Mouse (Mus musculus) brain, embryonic 14.5 days (tissue): ENCODE results near the gene Fam71f2. TPM values are rescaled to one million over a fixed set of nuclear protein-coding genes. Genes with fewer than 3 reads are reported as not detected.
A peak's percentile ranks its signal among the peaks of the same experiment; 100 is the strongest.

ENCODE experiments used
- DNase-seq: peaks from one replicate; pipeline ENCODE4 v3.0.0-alpha.2; 2011; ENCODE audit warnings: low read depth
- CTCF ChIP-seq: fragments of 200-500 bp; IDR thresholded peaks from 2 replicates; pipeline ENCODE4 v1.5.1; 2012; ENCODE audit warnings: inconsistent platforms, mild to moderate bottlenecking, moderate library complexity, borderline replicate concordance; ENCODE audit not compliant: insufficient read depth, insufficient read length; ENCODE audit errors: extremely low read depth
- POLR2A ChIP-seq: fragments of 200-500 bp; IDR thresholded peaks from 2 replicates; pipeline ENCODE4 v1.6.1; 2012; ENCODE audit warnings: mild to moderate bottlenecking, inconsistent platforms, borderline replicate concordance; ENCODE audit not compliant: poor library complexity, insufficient read depth, insufficient read length, severe bottlenecking; ENCODE audit errors: extremely low read depth
- polyA plus RNA-seq: library from polyadenylated mRNA; depleted of rRNA; stranded (reverse); fragments of >200 nt; gene quantifications from 2 replicates; pipeline ENCODE4 v1.2.3, GENCODE M21; 2012; rRNA removed

Fam71f2 gene
- polyA plus RNA-seq, 1 experiment = 1.5 TPM

- no peak for TF ChIP-seq POLR2A
- no peak for TF ChIP-seq CTCF
- peak; percentile 22 for DNase-seq
Observed at GRCm38 (mm10) chr6:29318879-29319278, 39.5 kb downstream of the Fam71f2 start, which contains the start of gene Fam71f1. Gene Fam71f1, plus strand, starts transcription at chr6:29319140.

- TF ChIP-seq CTCF (no peak), POLR2A (no peak)
- no peak for DNase-seq
Observed at GRCm38 (mm10) chr6:29321586-29321985, 42.2 kb downstream of the Fam71f2 start.

GRCm38 (mm10) chr6:29322147-29322546 lies 42.8 kb downstream of the Fam71f2 start:
- no peak for DNase-seq
- no peak for TF ChIP-seq POLR2A
- no peak for TF ChIP-seq CTCF

- no peak for TF ChIP-seq CTCF
- TF ChIP-seq POLR2A = no peak
- DNase-seq = no peak
Observed at GRCm38 (mm10) chr6:29322735-29323134, 43.3 kb downstream of the Fam71f2 start.

GRCm38 (mm10) chr6:29326961-29327360 lies 47.6 kb downstream of the Fam71f2 start:
- DNase-seq = no peak

GRCm38 (mm10) chr6:29329514-29329913 lies 50.1 kb downstream of the Fam71f2 start:
- no peak for DNase-seq
- no peak for TF ChIP-seq CTCF
- TF ChIP-seq POLR2A = no peak

More at GRCm38 (mm10) chr6:29326961-29327360, 47.6 kb downstream of the Fam71f2 start:
- TF ChIP-seq CTCF (no peak), POLR2A (no peak)

Other genes starting within 250 kb of the Fam71f2 start
- not detected in 2 replicates for gene Lep, start 219.4 kb upstream of the Fam71f2 start, polyA plus RNA-seq
- gene Rbm28, start 114.6 kb upstream of the Fam71f2 start, polyA plus RNA-seq = 64.6 and 77.4 TPM in 2 replicates
- gene Prrt4, start 100.0 kb upstream of the Fam71f2 start, polyA plus RNA-seq = 7.5 and 11.1 TPM in 2 replicates
- gene Impdh1, start 63.2 kb upstream of the Fam71f2 start, polyA plus RNA-seq = 49.2 and 52.9 TPM in 2 replicates
- gene Hilpda, start 7.1 kb upstream of the Fam71f2 start, polyA plus RNA-seq = 26.4 and 43.9 TPM in 2 replicates
- not detected in 2 replicates for gene Fam71f1, start 39.5 kb downstream of the Fam71f2 start, polyA plus RNA-seq
- gene Calu, start 68.5 kb downstream of the Fam71f2 start, polyA plus RNA-seq = 98.1 and 118 TPM in 2 replicates
- gene Opn1sw, start 108.9 kb downstream of the Fam71f2 start, polyA plus RNA-seq = 0.11 and 0.32 TPM in 2 replicates
- gene Ccdc136, start 116.7 kb downstream of the Fam71f2 start, polyA plus RNA-seq = 44.5 and 46.7 TPM in 2 replicates
- gene Flnc, start 153.7 kb downstream of the Fam71f2 start, polyA plus RNA-seq = 3.2 and 9.7 TPM in 2 replicates
- 258 and 356 TPM in 2 replicates for gene Atp6v1f, start 188.1 kb downstream of the Fam71f2 start, polyA plus RNA-seq
- gene Atp6v1fnb, start 191.8 kb downstream of the Fam71f2 start, polyA plus RNA-seq = 0.14 and 0.23 TPM in 2 replicates
- 35.4 and 48.3 TPM in 2 replicates for gene Kcp, start 228.4 kb downstream of the Fam71f2 start, polyA plus RNA-seq
- 1.6 and 1.9 TPM in 2 replicates for gene Irf5, start 247.0 kb downstream of the Fam71f2 start, polyA plus RNA-seq